Mouse (Mus musculus) CH12.LX (cell line): ENCODE measurements around the gene H2-DMb2. TPM values are rescaled to one million over a fixed set of nuclear protein-coding genes. Genes with fewer than 3 reads are reported as not detected.

Experiments
- DNase-seq: peaks from one replicate; pipeline ENCODE4 v3.0.0-alpha.2; 2013; ENCODE audit errors: extremely low read depth
- H3K27ac ChIP-seq: 2 replicates; pipeline ENCODE4 v1.5.1; 2012; ENCODE audit warnings: low read depth, mild to moderate bottlenecking, control low read depth, moderate library complexity; ENCODE audit not compliant: insufficient read depth
- H3K27me3 ChIP-seq: replicated peaks from 2 replicates; pipeline ENCODE3; 2012; ENCODE audit warnings: inconsistent platforms
- H3K36me3 ChIP-seq, 2 experiments: replicated peaks in 1 of 2; 2 replicates each; pipeline versions ENCODE3 to v1.6.1; 2012; ENCODE audit warnings: inconsistent platforms in 1 of 2, low read length in 1 of 2, mild to moderate bottlenecking in 1 of 2, mixed read lengths in 1 of 2, moderate library complexity in 1 of 2; ENCODE audit not compliant: control insufficient read depth in 1 of 2, insufficient read depth in 1 of 2
- H3K4me1 ChIP-seq, 2 experiments: 2 replicates each; pipeline ENCODE4 v1.6.1; 2012; ENCODE audit warnings: inconsistent platforms in 1 of 2, moderate library complexity in 1 of 2; ENCODE audit not compliant: insufficient read depth in 2 of 2, control insufficient read depth in 1 of 2
- H3K4me2 ChIP-seq: 2 replicates; pipeline ENCODE4 v1.6.1; 2012; ENCODE audit warnings: low read depth, mild to moderate bottlenecking, control low read depth; ENCODE audit not compliant: poor library complexity, insufficient read depth, severe bottlenecking
- H3K4me3 ChIP-seq, 3 experiments: fragments of 150-350 bp in 1 of 3; sonication (generic) in 1 of 3; replicated peaks in 1 of 3; 2 replicates each; pipeline versions ENCODE3 to v1.5.1; 2011 to 2012; ENCODE audit warnings: low read depth in 2 of 3, low read length in 2 of 3, mild to moderate bottlenecking in 2 of 3, moderate library complexity in 2 of 3, control low read depth in 1 of 3, improper control_type of control experiment in 1 of 3, inconsistent platforms in 1 of 3, mixed read lengths in 1 of 3; ENCODE audit not compliant: poor library complexity in 1 of 3
- H3K79me2 ChIP-seq: replicated peaks from 2 replicates; pipeline ENCODE4 v1.6.1; 2012; ENCODE audit warnings: mild to moderate bottlenecking, moderate library complexity; ENCODE audit not compliant: control insufficient read depth, poor library complexity, insufficient read depth, severe bottlenecking; ENCODE audit errors: extremely low read depth
- H3K9ac ChIP-seq: 2 replicates; pipeline ENCODE4 v1.6.1; 2012; ENCODE audit warnings: low read depth, mild to moderate bottlenecking, control low read depth, moderate library complexity; ENCODE audit not compliant: insufficient read depth
- H3K9me3 ChIP-seq: replicated peaks from 2 replicates; pipeline ENCODE3; 2012; ENCODE audit warnings: low read length, inconsistent platforms, mixed read lengths
- CHD1 ChIP-seq: IDR thresholded peaks from 2 replicates; pipeline ENCODE4 v1.6.1; 2012; ENCODE audit warnings: low read depth, low read length, improper control_type of control experiment, inconsistent platforms
- ELF1 ChIP-seq: IDR thresholded peaks from 2 replicates; pipeline ENCODE4 v1.6.1; 2014; ENCODE audit warnings: low read depth, mild to moderate bottlenecking, inconsistent platforms, low read length, improper control_type of control experiment
- EP300 ChIP-seq: IDR thresholded peaks from 2 replicates; pipeline ENCODE4 v1.6.1; 2011; ENCODE audit warnings: low read length, improper control_type of control experiment
- ETS1 ChIP-seq: conservative IDR thresholded peaks from 2 replicates; pipeline ENCODE4 v1.6.1; 2012; ENCODE audit warnings: low read depth, mild to moderate bottlenecking, inconsistent platforms, low read length, improper control_type of control experiment, moderate library complexity
- GABPA ChIP-seq: IDR thresholded peaks from 2 replicates; pipeline ENCODE4 v1.6.1; 2012; ENCODE audit warnings: low read depth, low read length, improper control_type of control experiment, inconsistent platforms; ENCODE audit not compliant: insufficient replicate concordance
- HCFC1 ChIP-seq: IDR thresholded peaks from 2 replicates; pipeline ENCODE4 v1.6.1; 2012; ENCODE audit warnings: low read depth, mild to moderate bottlenecking, inconsistent platforms, low read length, improper control_type of control experiment
- IRF4 ChIP-seq: IDR thresholded peaks from 2 replicates; pipeline ENCODE4 v1.6.1; 2014; ENCODE audit warnings: low read depth, mild to moderate bottlenecking, inconsistent platforms, low read length, improper control_type of control experiment
- MAFK ChIP-seq: IDR thresholded peaks from 2 replicates; pipeline ENCODE4 v1.6.1; 2011; ENCODE audit warnings: low read length, improper control_type of control experiment; ENCODE audit not compliant: insufficient replicate concordance
- MAZ ChIP-seq: IDR thresholded peaks from 2 replicates; pipeline ENCODE4 v1.6.1; 2012; ENCODE audit warnings: low read depth, mild to moderate bottlenecking, inconsistent platforms, low read length, improper control_type of control experiment, moderate library complexity
- MEF2A ChIP-seq: IDR thresholded peaks from 2 replicates; pipeline ENCODE4 v1.6.1; 2014; ENCODE audit warnings: low read depth, mild to moderate bottlenecking, inconsistent platforms, low read length, improper control_type of control experiment, borderline replicate concordance
- MXI1 ChIP-seq: IDR thresholded peaks from 2 replicates; pipeline ENCODE4 v1.6.1; 2011; ENCODE audit warnings: mild to moderate bottlenecking, low read depth, low read length, improper control_type of control experiment
- MYC ChIP-seq: IDR thresholded peaks from 2 replicates; pipeline ENCODE4 v1.6.1; 2011; ENCODE audit warnings: low read depth, mild to moderate bottlenecking, improper control_type of control experiment, low read length
- NRF1 ChIP-seq: IDR thresholded peaks from 2 replicates; pipeline ENCODE4 v1.6.1; 2014; ENCODE audit warnings: low read depth, mild to moderate bottlenecking, inconsistent platforms, low read length, improper control_type of control experiment, moderate library complexity
- POLR2A ChIP-seq: IDR thresholded peaks from 2 replicates; pipeline ENCODE4 v1.6.1; 2011; ENCODE audit warnings: low read depth, mild to moderate bottlenecking, improper control_type of control experiment, low read length
- SIN3A ChIP-seq: IDR thresholded peaks from 2 replicates; pipeline ENCODE4 v1.6.1; 2012; ENCODE audit warnings: low read length, improper control_type of control experiment, inconsistent platforms
- SMC3 ChIP-seq: IDR thresholded peaks from 2 replicates; pipeline ENCODE4 v1.6.1; 2011; ENCODE audit warnings: low read depth, low read length, improper control_type of control experiment
- TBP ChIP-seq: conservative IDR thresholded peaks from 2 replicates; pipeline ENCODE4 v1.6.1; 2011; ENCODE audit warnings: low read depth, low read length, improper control_type of control experiment
- USF2 ChIP-seq: conservative IDR thresholded peaks from 2 replicates; pipeline ENCODE4 v1.6.1; 2011; ENCODE audit warnings: low read depth, low read length, improper control_type of control experiment
- ZC3H11A ChIP-seq: IDR thresholded peaks from 2 replicates; pipeline ENCODE4 v1.6.1; 2012; ENCODE audit warnings: low read depth, mild to moderate bottlenecking, inconsistent platforms, low read length, improper control_type of control experiment
- ZKSCAN1 ChIP-seq: IDR thresholded peaks from 2 replicates; pipeline ENCODE4 v1.6.1; 2012; ENCODE audit warnings: low read depth, inconsistent platforms, low read length, improper control_type of control experiment, borderline replicate concordance
- ZMIZ1 ChIP-seq: IDR thresholded peaks from 2 replicates; pipeline ENCODE4 v1.6.1; 2012; ENCODE audit warnings: low read depth, mild to moderate bottlenecking, inconsistent platforms, low read length, improper control_type of control experiment
- dilution Hi-C: fragments of 300-500 bp; cut with MboI; formaldehyde crosslinking; loops from 2 replicates; pipeline ENCODE4 v1.14.3; 2020; ENCODE audit warnings: low sequenced_read_pairs; ENCODE audit not compliant: extremely low pct_unique_long_range_greater_than_20kb, extremely low pct_ligation_motif_present
- in situ Hi-C: fragments of 300-500 bp; cut with MboI; formaldehyde crosslinking; loops from 3 replicates; pipeline ENCODE4 v1.14.3; 2019; ENCODE audit warnings: low sequenced_read_pairs, low pct_ligation_motif_present, low pct_unique_long_range_greater_than_20kb, mixed read lengths
- polyA plus RNA-seq: library from polyadenylated mRNA; unstranded; fragments of >175 nt; gene quantifications from 2 replicates; pipeline ENCODE4 v1.2.1, GENCODE M21; 2012; ENCODE audit warnings: low read depth; ENCODE audit not compliant: insufficient read length
- total RNA-seq, 2 experiments: library from RNA; depleted of rRNA; stranded (reverse); fragments of 300-350 nt in 1 of 2; fragments of >200 nt in 1 of 2; gene quantifications; 2 replicates each; pipeline ENCODE4 v1.2.3; 2012 to 2014

Gene H2-DMb2
- total and polyA plus RNA-seq, 3 experiments, result 107 to 199 (median 175) TPM

DNA sequence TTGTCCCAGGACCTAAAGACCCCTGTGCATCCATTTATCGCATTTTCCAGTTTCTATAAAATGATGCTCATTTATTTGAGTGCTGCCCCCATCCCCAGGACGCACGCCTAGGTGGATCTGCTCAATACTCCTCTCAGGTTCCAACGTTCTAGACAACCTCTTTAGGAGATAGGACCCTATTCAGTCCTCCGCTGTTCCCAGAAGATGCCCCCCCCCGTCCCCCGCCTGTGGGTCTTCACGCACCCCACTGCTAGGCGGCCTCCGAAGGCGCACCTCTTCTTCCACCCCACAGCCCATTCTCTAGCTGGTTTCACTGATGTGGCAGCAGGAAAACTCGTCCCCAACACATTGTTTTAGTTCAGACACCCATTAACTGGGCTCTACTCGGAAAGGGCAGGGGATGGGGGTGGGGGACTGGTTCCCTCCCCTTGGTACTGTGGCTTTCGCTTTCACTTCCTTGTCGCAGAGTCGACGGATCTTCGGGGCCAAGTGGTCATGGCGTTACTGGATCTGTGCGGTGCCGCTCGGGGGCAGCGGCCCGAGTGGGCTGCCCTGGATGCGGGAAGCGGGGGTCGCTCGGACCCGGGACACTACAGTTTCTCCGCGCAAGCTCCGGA lies 54.9 kb downstream of the H2-DMb2 start (continued):
- TF ChIP-seq USF2 (no peak), ZKSCAN1 (no peak), NRF1 (no peak), MAFK (peak; percentile 40; the same call in 1 of the 2 replicates)

DNA sequence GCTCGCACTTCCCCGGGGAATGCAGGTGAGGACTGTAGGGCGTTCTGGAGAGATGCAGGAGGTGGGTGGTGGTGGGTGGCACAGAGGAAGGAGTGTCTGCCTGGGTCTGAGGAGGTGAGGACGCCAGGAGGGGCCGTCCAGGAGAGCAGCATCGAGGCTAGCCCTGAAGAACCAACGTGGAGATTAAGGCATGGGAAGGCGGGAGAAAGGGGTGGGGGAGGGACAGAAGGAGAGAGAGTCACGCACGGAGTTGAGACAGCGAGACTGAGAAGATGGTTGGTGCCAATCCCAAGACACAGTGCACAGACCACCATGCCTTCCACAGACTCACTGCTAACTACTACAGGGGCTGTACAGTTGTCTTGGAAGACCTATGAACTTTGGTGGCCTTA lies 55.4 kb downstream of the H2-DMb2 start:
- dilution Hi-C loops, result no loop called here
- Histone ChIP-seq H3K4me2 (peak overlapping the region; percentile 65; the same call in 1 of the 2 replicates), H3K4me1 (peaks cover 25 to 61% of the 10 kb centered on the region in 2 experiments), H3K36me3 (peaks cover 49 to 67% of the 10 kb centered on the region in 2 experiments), H3K9me3 (no peaks in the 10 kb centered on the region), H3K9ac (peak overlapping the region; percentile 100), H3K27ac (peak overlapping the region; percentile 93), H3K27me3 (no peaks in the 10 kb centered on the region), H3K4me3 (peak overlapping the region; percentile 85 to 99 (median 93)), H3K79me2 (peaks cover 51% of the 10 kb centered on the region)
- no peak for DNase-seq
- in situ Hi-C loops, result no loop called here
- no peak for TF ChIP-seq GABPA
- TF ChIP-seq NRF1, result no peak
- no peak for TF ChIP-seq HCFC1
- no peak for TF ChIP-seq ELF1
- TF ChIP-seq IRF4, result no peak
- TF ChIP-seq ZMIZ1, result no peak
- TF ChIP-seq USF2, result no peak
- TF ChIP-seq EP300, result no peak
- TF ChIP-seq ETS1, result no peak
- TF ChIP-seq MAZ, result no peak
- TF ChIP-seq POLR2A, result no peak
- TF ChIP-seq SMC3, result 0 out of 2 replicates have a peak, but pooled peaks have one; percentile 0
- 0 out of 2 replicates have a peak, but pooled peaks have one; percentile 26 for TF ChIP-seq MXI1
- 0 out of 2 replicates have a peak, but pooled peaks have one; percentile 6 for TF ChIP-seq SIN3A
- no peak for TF ChIP-seq MYC
- no peak for TF ChIP-seq TBP
- no peak for TF ChIP-seq ZC3H11A
- no peak for TF ChIP-seq MEF2A
- TF ChIP-seq CHD1, result 0 out of 2 replicates have a peak, but pooled peaks have one; percentile 31
